Mouse (Mus musculus) stomach, postnatal 0 days (tissue): ENCODE measurements around the gene Pcgf6.

ENCODE experiments used
- CTCF ChIP-seq: IDR thresholded peaks from 2 replicates; pipeline ENCODE4 v1.5.1; 2016; ENCODE audit warnings: antibody characterized with exemption, low read depth, mild to moderate bottlenecking, moderate library complexity
- EP300 ChIP-seq: optimal IDR thresholded peaks from 2 replicates; pipeline ENCODE3; 2016; ENCODE audit warnings: antibody characterized with exemption

GRCm38 (mm10) chr19:47046343-47046742, 4.4 kb downstream of the Pcgf6 start:
- TF ChIP-seq CTCF (peak; percentile 51), EP300 (no peak)
